Mouse (Mus musculus) spleen, adult 10 weeks (tissue): ENCODE data around the gene Il1f10. TPM values are rescaled to one million over a fixed set of nuclear protein-coding genes. Genes with fewer than 3 reads are reported as not detected.

Source experiments
- polyA plus RNA-seq: library from polyadenylated mRNA; stranded (reverse); fragments of 350-450 nt; fragmentation: Illumina TruSeq; extraction: RNeasy Lipid Tissue Mini Kit (QIAGEN cat#74804); gene quantifications from one replicate; pipeline ENCODE4 v1.2.3, GENCODE M21; 2015; ENCODE audit warnings: low replicate concordance; ENCODE audit not compliant: insufficient read depth

The Il1f10 gene
- not detected for polyA plus RNA-seq

GRCm38 (mm10) chr2:24290896-24291295 is at the start of gene Il1f10:
Il1f10 (plus strand) TSS chr2:24291196.

GRCm38 (mm10) chr2:24276654-24277053 is 14.3 kb upstream of the Il1f10 start, which contains the start of gene Il1f5:
Il1f5 (plus strand) TSS chr2:24276954.

GRCm38 (mm10) chr2:24336545-24336944 is 45.5 kb downstream of the Il1f10 start, which contains the start of gene Il1rn:
Il1rn (plus strand) TSS chr2:24336853.

Other genes starting within 250 kb of the Il1f10 start
- 7.0 TPM for gene Hnmt, start 241.8 kb upstream of the Il1f10 start, polyA plus RNA-seq
- gene Tbpl2, start 194.6 kb upstream of the Il1f10 start, polyA plus RNA-seq = not detected
- not detected for gene Il1f8, start 138.0 kb upstream of the Il1f10 start, polyA plus RNA-seq
- gene Il1f9, start 104.7 kb upstream of the Il1f10 start, polyA plus RNA-seq = 4.2 TPM
- gene Il1f6, start 75.8 kb upstream of the Il1f10 start, polyA plus RNA-seq = not detected
- gene Il1f5, start 14.2 kb upstream of the Il1f10 start, polyA plus RNA-seq = not detected
- 10.6 TPM for gene Il1rn, start 45.7 kb downstream of the Il1f10 start, polyA plus RNA-seq
- gene Psd4, start 76.4 kb downstream of the Il1f10 start, polyA plus RNA-seq = 128 TPM
- gene Pax8, start 184.4 kb downstream of the Il1f10 start, polyA plus RNA-seq = not detected